Mouse (Mus musculus) brain, embryonic 14.5 days (tissue): Measurements from ENCODE around the gene Rbm42. TPM values are rescaled to one million over a fixed set of nuclear protein-coding genes. Genes with fewer than 3 reads are reported as not detected.
A peak's percentile ranks its signal among the peaks of the same experiment; 100 is the strongest.

ENCODE experiments used
- DNase-seq: peaks from one replicate; pipeline ENCODE4 v3.0.0-alpha.2; 2011; ENCODE audit warnings: low read depth
- CTCF ChIP-seq: fragments of 200-500 bp; IDR thresholded peaks from 2 replicates; pipeline ENCODE4 v1.5.1; 2012; ENCODE audit warnings: inconsistent platforms, mild to moderate bottlenecking, moderate library complexity, borderline replicate concordance; ENCODE audit not compliant: insufficient read depth, insufficient read length; ENCODE audit errors: extremely low read depth
- POLR2A ChIP-seq: fragments of 200-500 bp; IDR thresholded peaks from 2 replicates; pipeline ENCODE4 v1.6.1; 2012; ENCODE audit warnings: mild to moderate bottlenecking, inconsistent platforms, borderline replicate concordance; ENCODE audit not compliant: poor library complexity, insufficient read depth, insufficient read length, severe bottlenecking; ENCODE audit errors: extremely low read depth
- polyA plus RNA-seq: library from polyadenylated mRNA; depleted of rRNA; stranded (reverse); fragments of >200 nt; gene quantifications from 2 replicates; pipeline ENCODE4 v1.2.3, GENCODE M21; 2012; rRNA removed

Rbm42 gene
- polyA plus RNA-seq: 91.6 and 103 TPM in 2 replicates

DNA sequence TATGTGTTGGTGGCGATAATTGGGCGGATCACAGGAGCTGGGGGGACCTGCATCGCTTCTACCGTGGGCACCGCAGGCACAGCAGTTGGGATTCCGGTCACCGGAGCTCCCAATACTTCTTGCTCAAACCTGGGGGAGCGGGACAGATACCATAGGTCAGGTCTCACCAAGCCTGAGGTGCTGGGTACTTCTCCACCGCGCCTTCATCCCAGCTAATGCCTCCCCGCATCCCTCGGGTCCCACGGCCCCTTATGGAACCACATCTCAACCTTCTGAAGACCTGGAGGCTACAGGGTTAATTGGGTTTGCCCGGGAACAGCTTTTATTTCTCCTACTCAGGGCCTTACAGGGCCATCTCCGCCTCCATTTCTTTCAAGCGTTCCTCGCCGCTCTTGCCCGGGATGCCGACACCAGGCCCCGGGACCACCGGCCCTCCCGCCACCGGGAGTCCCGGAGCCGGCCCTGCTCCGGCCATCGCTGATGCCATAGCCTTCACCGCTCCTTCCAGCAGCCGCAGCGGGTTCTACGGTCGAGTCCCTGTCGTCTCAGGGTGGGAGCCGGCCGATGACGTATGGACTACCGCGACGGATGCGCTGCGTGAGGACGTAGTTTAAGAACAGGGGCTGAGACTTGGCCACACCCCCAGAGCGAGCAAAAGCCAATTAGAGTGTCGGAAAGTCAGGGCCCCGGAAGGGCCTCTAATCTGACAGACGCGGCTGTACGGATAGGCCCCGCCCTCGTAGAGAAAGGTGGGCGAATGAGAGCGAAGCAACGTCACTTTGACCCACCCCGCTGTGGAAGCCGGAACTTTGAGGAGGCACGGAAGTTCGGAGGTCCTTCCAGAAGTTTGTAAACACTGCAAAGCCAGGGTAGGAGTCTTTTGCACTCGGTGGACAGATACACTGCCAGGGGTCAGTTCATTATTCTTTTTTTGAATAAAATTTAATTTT, at the start of gene Rbm42:
Rbm42 (minus strand) TSS at position 727 of the 950 bp plus-strand sequence.
- TF ChIP-seq POLR2A (peak; percentile 51; the same call in 1 of the 2 replicates), CTCF (no peak)
- DNase-seq: peak; percentile 100

DNA sequence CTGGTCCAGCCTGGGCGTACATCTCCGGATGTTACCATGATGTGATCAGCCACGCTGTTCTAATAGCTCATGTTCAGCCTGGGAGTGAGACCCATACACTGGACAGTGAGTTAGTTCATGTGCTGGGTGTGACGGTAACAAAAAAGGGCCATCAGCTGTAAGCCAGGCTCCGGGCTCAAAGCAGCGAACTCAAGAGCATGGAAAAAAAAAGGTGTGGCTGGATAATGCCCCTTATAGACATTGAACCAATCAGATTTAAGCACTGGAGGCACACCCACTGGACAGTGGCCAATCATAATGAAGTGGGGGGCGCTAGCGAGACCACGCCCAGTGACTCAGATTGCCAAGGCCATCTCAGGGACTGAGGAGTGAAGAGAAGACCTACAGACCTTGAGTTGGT, 48.5 kb upstream of the Rbm42 start, which contains the start of gene 2200002J24Rik:
2200002J24Rik (plus strand) TSS at position 338 of the 400 bp plus-strand sequence.
- DNase-seq: peak; percentile 14
- no peak for TF ChIP-seq CTCF
- TF ChIP-seq POLR2A: no peak

DNA sequence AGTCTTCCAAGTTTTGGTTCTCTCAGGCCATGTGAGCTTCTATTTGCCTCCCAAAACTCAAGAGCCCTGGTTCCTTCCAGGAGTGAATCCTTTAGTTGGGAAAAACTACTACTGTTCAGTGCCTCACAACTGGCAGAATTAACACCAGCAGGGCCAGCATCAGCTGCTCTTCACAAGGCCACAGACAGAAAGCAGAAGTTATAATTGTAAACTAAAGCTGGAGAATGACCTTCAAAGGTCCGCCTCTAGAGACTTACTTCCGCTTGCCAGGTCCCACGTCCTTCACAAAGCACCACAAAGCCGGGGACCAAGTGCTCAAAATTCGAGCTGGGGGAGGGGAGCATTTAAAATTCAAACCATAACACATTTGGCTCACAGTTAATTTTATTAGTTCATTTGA, 48.0 kb upstream of the Rbm42 start:
- no peak for TF ChIP-seq CTCF
- TF ChIP-seq POLR2A: no peak
- no peak for DNase-seq

DNA sequence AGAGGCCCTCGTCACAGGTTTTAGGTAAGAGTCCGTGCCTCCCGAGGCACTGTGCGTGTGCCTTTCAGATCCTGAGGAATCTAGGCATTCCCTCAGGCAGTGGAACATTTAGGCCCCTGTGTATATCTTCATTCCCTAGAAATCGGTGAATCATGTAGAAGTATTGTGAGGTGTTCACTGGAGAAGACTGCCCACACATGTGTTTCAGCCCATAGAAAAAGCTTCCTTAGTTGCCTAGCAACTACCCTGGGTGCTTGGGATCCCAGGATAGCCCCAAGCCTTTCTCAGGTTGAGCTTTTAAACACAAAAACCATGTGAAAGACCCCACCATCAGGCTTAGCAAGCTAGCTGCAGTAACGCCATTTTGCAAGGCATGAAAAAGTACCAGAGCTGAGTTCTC, 38.2 kb upstream of the Rbm42 start:
- DNase-seq: no peak
- TF ChIP-seq CTCF (no peak), POLR2A (no peak)

DNA sequence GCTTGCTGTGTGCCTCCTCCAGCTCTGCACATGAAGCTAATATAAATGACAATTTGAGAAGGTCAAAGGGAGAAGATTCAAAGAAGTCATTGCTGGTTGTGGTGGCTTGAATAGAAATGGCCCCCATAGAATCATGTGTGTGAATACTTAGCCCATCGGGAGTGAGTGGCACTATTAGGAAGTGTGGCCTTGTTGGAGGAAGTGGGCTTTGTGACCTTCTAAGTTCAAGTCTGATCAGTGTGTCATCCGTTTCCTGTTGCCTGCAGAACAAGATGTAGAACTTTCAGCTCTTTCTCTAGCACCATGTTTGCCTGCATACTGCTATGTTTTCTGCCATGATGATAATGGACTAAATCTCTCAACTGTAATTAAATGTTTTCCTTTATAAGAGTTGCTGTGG, 33.3 kb upstream of the Rbm42 start:
- no peak for TF ChIP-seq CTCF
- no peak for TF ChIP-seq POLR2A
- no peak for DNase-seq

DNA sequence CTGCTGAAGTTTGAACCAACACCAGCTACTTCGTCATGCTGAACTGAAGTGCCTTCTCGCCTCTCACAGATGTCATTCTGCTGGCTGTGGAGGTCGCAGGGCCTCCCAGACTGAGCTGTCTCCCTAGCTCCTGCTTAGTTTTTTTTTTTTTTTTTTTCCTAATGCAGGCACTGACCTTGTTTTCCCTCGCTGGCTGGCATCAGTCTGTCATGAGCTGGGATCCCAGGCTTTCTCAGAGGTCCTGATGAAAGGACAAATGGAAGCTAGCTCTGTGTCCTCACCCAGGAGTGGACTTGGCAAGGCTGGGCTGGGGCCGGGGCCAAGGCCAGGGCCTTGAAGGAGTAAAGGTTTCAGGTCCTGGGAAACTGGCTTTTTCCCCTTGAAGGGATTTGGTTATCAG, 31.8 kb upstream of the Rbm42 start:
- DNase-seq: no peak
- TF ChIP-seq POLR2A: no peak
- TF ChIP-seq CTCF: no peak

DNA sequence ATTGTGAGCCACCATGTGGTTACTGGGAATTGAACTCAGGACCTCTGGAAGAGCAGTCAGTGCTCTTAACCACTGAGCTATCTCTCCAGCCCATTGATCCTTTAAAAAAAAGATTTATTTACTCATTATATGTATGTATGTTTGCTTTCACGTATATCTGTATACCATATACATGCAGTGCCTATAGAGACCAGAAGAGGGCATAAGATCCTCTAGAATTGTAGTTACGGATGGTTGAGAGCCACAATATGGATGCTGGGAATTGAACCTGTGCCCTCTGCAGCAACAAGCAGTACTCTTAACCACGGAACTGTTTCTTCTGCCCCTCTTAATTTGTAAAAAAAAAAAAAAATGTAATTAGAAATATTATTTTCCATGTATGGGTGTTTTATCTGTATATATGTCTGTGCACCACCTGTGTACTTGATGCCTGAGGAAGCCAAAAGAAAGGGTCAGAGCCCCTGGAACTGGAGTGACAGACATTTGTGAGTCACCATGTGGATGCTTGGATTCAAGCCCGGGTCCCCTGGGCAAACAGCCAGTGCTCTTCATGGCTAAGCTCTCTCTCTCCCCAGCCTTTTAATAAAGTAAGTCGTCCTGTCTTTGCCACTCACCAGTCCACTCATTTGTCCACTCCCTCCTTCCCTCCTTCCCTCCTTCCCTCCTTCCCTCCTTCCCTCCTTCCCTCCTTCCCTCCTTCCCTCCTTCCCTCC, 28.3 kb upstream of the Rbm42 start:
- peak; percentile 80 for DNase-seq
- TF ChIP-seq POLR2A (no peak), CTCF (no peak)

DNA sequence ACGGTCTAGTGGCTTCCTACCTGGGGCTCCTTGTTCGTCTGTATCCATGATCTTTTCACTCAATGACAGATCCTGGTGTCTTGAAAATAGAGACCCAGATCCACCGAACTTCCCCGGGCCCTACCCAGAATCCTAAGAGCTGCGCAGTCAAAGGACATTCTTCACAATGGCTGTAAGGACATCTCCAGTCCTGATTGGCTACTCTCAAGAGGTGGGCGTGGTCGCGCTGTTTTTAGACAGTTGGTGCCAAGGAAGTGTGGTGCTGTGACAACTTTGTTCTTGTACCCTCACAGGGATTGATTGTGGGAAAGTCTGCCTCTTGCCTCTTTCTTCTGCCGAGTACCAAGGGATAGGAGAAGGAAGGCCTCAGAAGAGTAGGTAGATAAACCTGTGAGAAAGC, 21.4 kb upstream of the Rbm42 start, which contains the start of gene Pmis2:
Pmis2 (minus strand) TSS at position 126 of the 400 bp plus-strand sequence.
- no peak for DNase-seq
- TF ChIP-seq CTCF (no peak), POLR2A (no peak)

DNA sequence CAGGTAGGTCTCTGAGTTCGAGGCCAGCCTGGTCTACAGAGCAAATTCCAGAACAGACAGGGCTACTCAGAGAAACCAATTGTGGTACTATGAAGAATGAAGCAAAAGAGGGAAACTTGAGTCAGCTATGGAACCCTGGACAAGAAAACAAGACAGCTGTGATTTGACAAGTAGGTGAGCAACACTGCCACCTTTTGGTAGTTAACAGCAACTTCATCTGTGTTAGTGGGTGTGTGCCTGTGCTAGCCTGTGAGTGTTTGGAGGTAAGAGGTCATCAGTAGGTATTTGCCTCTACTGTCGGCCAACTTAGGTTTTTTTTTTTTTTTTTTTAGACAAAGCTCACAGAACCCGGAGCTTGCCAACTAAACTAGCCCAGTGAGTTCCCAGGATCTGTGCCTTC, 19.1 kb upstream of the Rbm42 start:
- peak; percentile 49; the same call in 1 of the 2 replicates for TF ChIP-seq CTCF
- TF ChIP-seq POLR2A: no peak
- DNase-seq: peak; percentile 23

DNA sequence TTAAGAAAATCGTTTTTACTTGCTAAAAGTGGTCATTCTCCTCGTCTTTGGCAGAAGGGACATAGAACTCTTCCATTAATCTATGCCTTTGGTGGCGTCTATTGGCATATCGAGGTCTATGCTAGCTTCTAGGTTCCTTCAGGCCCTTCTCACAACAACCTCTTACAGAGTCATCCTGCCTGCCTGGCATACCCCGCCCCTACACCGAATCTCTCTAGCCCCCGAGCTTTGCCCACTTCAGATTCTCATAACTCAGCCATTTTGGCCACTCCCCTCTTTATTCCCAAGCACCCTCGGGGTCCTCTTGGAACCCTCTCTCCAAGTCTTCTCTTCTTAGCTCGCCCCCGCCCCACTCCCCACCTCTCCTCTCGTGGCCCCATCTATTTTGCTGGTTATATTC, 15.2 kb upstream of the Rbm42 start:
- TF ChIP-seq POLR2A (no peak), CTCF (no peak)
- DNase-seq: no peak

DNA sequence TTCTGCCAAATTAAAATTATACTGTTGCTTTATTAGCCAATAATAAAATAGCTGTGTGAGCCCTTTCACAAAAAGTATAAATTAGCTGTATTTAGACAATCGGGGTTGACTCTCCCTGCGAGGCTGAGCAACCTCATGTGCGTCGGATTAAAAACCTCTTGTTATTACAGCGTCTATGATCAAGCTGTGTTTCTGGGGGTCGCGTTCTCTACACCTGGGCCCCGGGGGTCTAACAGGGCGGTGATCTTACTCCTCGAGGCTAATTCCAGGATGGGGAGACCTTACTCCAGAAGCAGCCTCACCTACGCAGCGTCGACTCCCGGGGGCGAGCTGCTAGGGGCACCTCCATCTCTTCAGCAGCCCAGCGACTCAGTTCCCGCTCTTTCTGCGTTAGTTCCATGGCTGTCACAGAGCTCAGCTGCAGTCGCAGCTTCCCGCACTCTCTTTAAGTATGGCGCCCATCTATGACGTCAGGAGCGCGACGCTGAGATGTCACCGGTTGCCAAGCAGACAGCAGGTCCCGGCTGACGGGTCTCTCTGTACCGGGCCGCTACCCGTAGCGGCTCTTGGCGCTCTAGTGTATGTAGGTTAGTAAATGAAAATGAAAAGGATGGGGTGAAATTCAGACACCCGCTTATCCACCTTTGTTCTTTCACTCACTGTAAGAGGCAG, 14.5 kb upstream of the Rbm42 start, which contains the start of gene Haus5:
Haus5 (minus strand) TSS at position 466 of the 672 bp plus-strand sequence.
- DNase-seq: peak; percentile 98
- TF ChIP-seq CTCF (no peak), POLR2A (peak; percentile 60; the same call in 1 of the 2 replicates)
